Mouse (Mus musculus): ENCODE measurements at regions not wholly inside any gene's neighbourhood (a gene's known extent, or its start where the extent isn't known, plus 50 kb on each side); places are given as distances from the start of the nearest gene placed in this dataset.

- H3K27me3 ChIP-seq (replicated peaks; ENCODE audit: control insufficient read depth, insufficient read depth, low read length): no peaks in the 10 kb centered on the region
- no peak overlapping the region for H3K4me3 ChIP-seq (ENCODE audit: insufficient read depth, low read depth, low read length)
- no peaks in the 10 kb centered on the region for H3K36me3 ChIP-seq (ENCODE audit: control insufficient read depth, insufficient read depth, low read length)
- no peaks in the 10 kb centered on the region for H3K4me1 ChIP-seq (ENCODE audit: control insufficient read depth, insufficient read depth, low read length)
- no peak overlapping the region for H3K27ac ChIP-seq (ENCODE audit: insufficient read depth, low read depth, low read length)
- TF ChIP-seq CTCF (conservative IDR thresholded peaks at IDR 0.05; ENCODE audit: insufficient read depth, insufficient read length, low read depth, low read length): no peak
- TF ChIP-seq POLR2A (IDR thresholded peaks at IDR 0.05; ENCODE audit: low read depth, low read length): no peak
- peak; percentile 23 for DNase-seq
- WGBS: 66% methylated on average over 9 of the region's 9 CpGs
These were observed 175.2 kb upstream of the Irx3 start for GRCm38 (mm10) chr8:91976900-91977585.

- Histone ChIP-seq H3K27ac (ENCODE audit: insufficient read depth, low read depth, low read length) (no peak overlapping the region), H3K4me3 (ENCODE audit: insufficient read depth, low read depth, low read length) (no peak overlapping the region), H3K27me3 (replicated peaks; ENCODE audit: control insufficient read depth, insufficient read depth, low read length) (no peaks in the 10 kb centered on the region), H3K36me3 (ENCODE audit: control insufficient read depth, insufficient read depth, low read length) (no peaks in the 10 kb centered on the region), H3K4me1 (ENCODE audit: control insufficient read depth, insufficient read depth, low read length) (no peaks in the 10 kb centered on the region)
- no peak for DNase-seq
- no peak for TF ChIP-seq CTCF (conservative IDR thresholded peaks at IDR 0.05; ENCODE audit: insufficient read depth, insufficient read length, low read depth, low read length)
- TF ChIP-seq POLR2A (IDR thresholded peaks at IDR 0.05; ENCODE audit: low read depth, low read length): no peak
- WGBS: 90% methylated on average over 2 of the region's 2 CpGs
These were observed 173.6 kb upstream of the Irx3 start for GRCm38 (mm10) chr8:91975460-91975859.

GRCm38 (mm10) chr8:91974636-91975035 is 172.8 kb upstream of the Irx3 start:
- no peaks in the 10 kb centered on the region for H3K36me3 ChIP-seq (ENCODE audit: control insufficient read depth, insufficient read depth, low read length)
- DNase-seq: no peak
- 82% methylated on average over 3 of the region's 3 CpGs for WGBS
- H3K27me3 ChIP-seq (replicated peaks; ENCODE audit: control insufficient read depth, insufficient read depth, low read length): no peaks in the 10 kb centered on the region
- TF ChIP-seq CTCF (conservative IDR thresholded peaks at IDR 0.05; ENCODE audit: insufficient read depth, insufficient read length, low read depth, low read length) (no peak), POLR2A (IDR thresholded peaks at IDR 0.05; ENCODE audit: low read depth, low read length) (no peak)
- H3K4me3 ChIP-seq (ENCODE audit: insufficient read depth, low read depth, low read length): no peak overlapping the region
- H3K27ac ChIP-seq (ENCODE audit: insufficient read depth, low read depth, low read length): no peak overlapping the region
- H3K4me1 ChIP-seq (ENCODE audit: control insufficient read depth, insufficient read depth, low read length): no peaks in the 10 kb centered on the region

- Histone ChIP-seq H3K27ac (ENCODE audit: insufficient read depth, low read depth, low read length) (no peak overlapping the region), H3K36me3 (ENCODE audit: control insufficient read depth, insufficient read depth, low read length) (no peaks in the 10 kb centered on the region), H3K4me1 (ENCODE audit: control insufficient read depth, insufficient read depth, low read length) (no peaks in the 10 kb centered on the region), H3K27me3 (replicated peaks; ENCODE audit: control insufficient read depth, insufficient read depth, low read length) (no peaks in the 10 kb centered on the region), H3K4me3 (ENCODE audit: insufficient read depth, low read depth, low read length) (no peak overlapping the region)
- 37% methylated on average over 18 of the region's 18 CpGs for WGBS
- TF ChIP-seq POLR2A (IDR thresholded peaks at IDR 0.05; ENCODE audit: low read depth, low read length): no peak
- TF ChIP-seq CTCF (conservative IDR thresholded peaks at IDR 0.05; ENCODE audit: insufficient read depth, insufficient read length, low read depth, low read length): no peak
- DNase-seq: peak; percentile 57
These were observed 172.1 kb upstream of the Irx3 start for GRCm38 (mm10) chr8:91973951-91974439.

GRCm38 (mm10) chr8:91967407-91967806 is 165.5 kb upstream of the Irx3 start:
- Histone ChIP-seq H3K4me3 (ENCODE audit: insufficient read depth, low read depth, low read length) (no peak overlapping the region), H3K27ac (ENCODE audit: insufficient read depth, low read depth, low read length) (peak overlapping the region; percentile 58)

GRCm38 (mm10) chr8:91966891-91967370 is 165.1 kb upstream of the Irx3 start:
- peak; percentile 88 for DNase-seq
- TF ChIP-seq CTCF (conservative IDR thresholded peaks at IDR 0.05; ENCODE audit: insufficient read depth, insufficient read length, low read depth, low read length) (0 out of 2 replicates have a peak, but pooled peaks have one; percentile 27), POLR2A (IDR thresholded peaks at IDR 0.05; ENCODE audit: low read depth, low read length) (no peak)
- Histone ChIP-seq H3K4me1 (ENCODE audit: control insufficient read depth, insufficient read depth, low read length) (no peaks in the 10 kb centered on the region), H3K36me3 (ENCODE audit: control insufficient read depth, insufficient read depth, low read length) (no peaks in the 10 kb centered on the region), H3K4me3 (ENCODE audit: insufficient read depth, low read depth, low read length) (no peak overlapping the region), H3K27me3 (replicated peaks; ENCODE audit: control insufficient read depth, insufficient read depth, low read length) (no peaks in the 10 kb centered on the region), H3K27ac (ENCODE audit: insufficient read depth, low read depth, low read length) (peak overlapping the region; percentile 51; the same call in 1 of the 2 replicates)
- WGBS: 40% methylated on average over 19 of the region's 19 CpGs

More at GRCm38 (mm10) chr8:91967407-91967806, 165.5 kb upstream of the Irx3 start:
- 56% methylated on average over 16 of the region's 16 CpGs for WGBS
- no peaks in the 10 kb centered on the region for H3K36me3 ChIP-seq (ENCODE audit: control insufficient read depth, insufficient read depth, low read length)
- DNase-seq: no peak
- no peaks in the 10 kb centered on the region for H3K27me3 ChIP-seq (replicated peaks; ENCODE audit: control insufficient read depth, insufficient read depth, low read length)
- TF ChIP-seq CTCF (conservative IDR thresholded peaks at IDR 0.05; ENCODE audit: insufficient read depth, insufficient read length, low read depth, low read length) (no peak), POLR2A (IDR thresholded peaks at IDR 0.05; ENCODE audit: low read depth, low read length) (no peak)
- H3K4me1 ChIP-seq (ENCODE audit: control insufficient read depth, insufficient read depth, low read length): no peaks in the 10 kb centered on the region

- Histone ChIP-seq H3K4me3 (ENCODE audit: insufficient read depth, low read depth, low read length) (no peak overlapping the region), H3K27me3 (replicated peaks; ENCODE audit: control insufficient read depth, insufficient read depth, low read length) (no peaks in the 10 kb centered on the region), H3K4me1 (ENCODE audit: control insufficient read depth, insufficient read depth, low read length) (no peaks in the 10 kb centered on the region), H3K36me3 (ENCODE audit: control insufficient read depth, insufficient read depth, low read length) (no peaks in the 10 kb centered on the region), H3K27ac (ENCODE audit: insufficient read depth, low read depth, low read length) (0 out of 2 replicates have a peak overlapping the region, but pooled peaks have one; percentile 6)
- DNase-seq: peak; percentile 59
- 64% methylated on average over 5 of the region's 5 CpGs for WGBS
- TF ChIP-seq POLR2A (IDR thresholded peaks at IDR 0.05; ENCODE audit: low read depth, low read length) (no peak), CTCF (conservative IDR thresholded peaks at IDR 0.05; ENCODE audit: insufficient read depth, insufficient read length, low read depth, low read length) (no peak)
These were observed 159.8 kb upstream of the Irx3 start for GRCm38 (mm10) chr8:91961696-91962095.

Measured in kidney, adult 2 months (tissue).